ENCODE assay signal across 11 mouse cellular contexts in the genomic region with DNA sequence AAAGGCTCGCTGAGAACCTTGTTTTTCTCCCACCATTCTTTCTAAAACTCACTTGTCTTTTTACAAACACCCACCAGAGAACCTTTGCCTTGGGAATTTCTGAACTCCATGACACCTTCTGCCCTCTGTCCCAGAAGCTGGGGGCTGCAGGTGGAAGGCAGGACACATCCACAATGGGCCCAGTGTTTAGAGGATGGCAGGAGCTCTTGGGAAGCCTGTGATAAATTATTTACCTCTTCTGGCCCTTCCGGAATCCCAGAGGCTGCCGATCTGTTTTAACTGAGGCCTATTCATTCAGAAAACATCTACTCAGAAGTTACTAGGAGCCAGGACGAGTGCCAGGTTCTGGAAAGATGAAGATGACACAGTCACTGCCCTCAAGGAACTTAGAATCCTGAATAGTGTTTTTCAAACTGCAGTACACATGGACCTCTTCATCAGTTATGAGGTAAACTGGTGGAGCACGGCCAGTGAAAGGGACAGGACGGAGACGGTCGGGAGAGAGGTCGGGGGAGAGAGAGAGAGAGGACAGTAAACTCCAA.
A peak's percentile ranks its signal among the peaks of the same experiment; 100 is the strongest.
DNase-seq lines count a peak whose midpoint lies in the region; ATAC-seq and TF ChIP-seq lines count a peak whose summit lies in the region.
"Had no signal": no experiment of that assay in that cellular context is flagged by ENCODE, and none has a peak within 500 bp of the region (broad histone marks: within the 10 kb centered on the region; RNA-seq: fewer than 3 reads in every experiment).

No protein-coding gene starts in this region.

- peak; percentile 27 for DNase-seq in gastrocnemius, adult 2 months
- DNase-seq in gastrocnemius, postnatal 25 days = no peak
- no peak for DNase-seq in lung, adult 2 months
- DNase-seq in thymus, postnatal 25 days = no peak
- DNase-seq in natural killer cell, adult 2 months (ENCODE audit: low spot score in 2 of 2) = no peak
- DNase-seq: adrenal gland, postnatal 14 days; cerebellum, adult 11 months had no signal

- 35% methylated on average over 9 of the region's 9 CpGs for WGBS in lung, embryonic 15.5 days
- WGBS in lung, adult 2 months = 56% methylated on average over 9 of the region's 9 CpGs
- WGBS in kidney, embryonic 15.5 days = 35% methylated on average over 9 of the region's 9 CpGs
- WGBS in neural tube, embryonic 15.5 days = 53% methylated on average over 9 of the region's 9 CpGs

- peaks cover 26% of the 10 kb centered on the region for H3K4me1 ChIP-seq in lung, embryonic 15.5 days
- peaks cover 6% of the 10 kb centered on the region for H3K4me1 ChIP-seq in lung, adult 2 months (ENCODE audit: control insufficient read depth, insufficient read depth, low read length)
- peaks cover 60% of the 10 kb centered on the region for H3K4me1 ChIP-seq in kidney, embryonic 15.5 days
- peaks cover 28% of the 10 kb centered on the region for H3K4me1 ChIP-seq in neural tube, embryonic 15.5 days

- no peak overlapping the region for H3K4me3 ChIP-seq in gastrocnemius, adult 2 months
- H3K4me3 ChIP-seq in lung, embryonic 15.5 days = no peak overlapping the region
- H3K4me3 ChIP-seq in lung, adult 2 months (replicated peaks; ENCODE audit: extremely low read depth, low read depth, low read length) = no peak overlapping the region
- no peak overlapping the region for H3K4me3 ChIP-seq in kidney, embryonic 15.5 days (replicated peaks)
- no peak overlapping the region for H3K4me3 ChIP-seq in neural tube, embryonic 15.5 days (replicated peaks)
- H3K4me3 ChIP-seq: neural tube, embryonic 13.5 days had no signal

- H3K27me3 ChIP-seq in lung, embryonic 15.5 days = no peaks in the 10 kb centered on the region
- no peaks in the 10 kb centered on the region for H3K27me3 ChIP-seq in kidney, embryonic 15.5 days
- no peaks in the 10 kb centered on the region for H3K27me3 ChIP-seq in neural tube, embryonic 15.5 days (replicated peaks)
- H3K27me3 ChIP-seq: neural tube, embryonic 13.5 days had no signal

- 0 out of 2 replicates have a peak, but pooled peaks cover 5% of the 10 kb centered on the region for H3K36me3 ChIP-seq in lung, embryonic 15.5 days
- H3K36me3 ChIP-seq in kidney, embryonic 15.5 days = peaks cover 9% of the 10 kb centered on the region; the same call in 1 of the 2 replicates
- peaks cover 4% of the 10 kb centered on the region; the same call in 1 of the 2 replicates for H3K36me3 ChIP-seq in neural tube, embryonic 15.5 days

- H3K4me2 ChIP-seq in lung, embryonic 15.5 days = no peak overlapping the region
- H3K4me2 ChIP-seq in kidney, embryonic 15.5 days = no peak overlapping the region
- H3K4me2 ChIP-seq in neural tube, embryonic 15.5 days = no peak overlapping the region
- H3K4me2 ChIP-seq: neural tube, embryonic 13.5 days had no signal

- H3K9me3 ChIP-seq in lung, embryonic 15.5 days = no peaks in the 10 kb centered on the region
- no peaks in the 10 kb centered on the region for H3K9me3 ChIP-seq in kidney, embryonic 15.5 days (replicated peaks)
- H3K9me3 ChIP-seq in neural tube, embryonic 15.5 days (replicated peaks) = no peaks in the 10 kb centered on the region
- H3K9me3 ChIP-seq: neural tube, embryonic 13.5 days had no signal

- no peak overlapping the region for H3K9ac ChIP-seq in lung, embryonic 15.5 days
- no peak overlapping the region for H3K9ac ChIP-seq in kidney, embryonic 15.5 days
- no peak overlapping the region for H3K9ac ChIP-seq in neural tube, embryonic 15.5 days (replicated peaks)
- H3K9ac ChIP-seq: neural tube, embryonic 13.5 days had no signal

- no peak for ATAC-seq in lung, embryonic 15.5 days (ENCODE audit: borderline replicate concordance, extremely low read depth, low FRiP score, low TSS enrichment)
- no peak for ATAC-seq in kidney, embryonic 15.5 days (replicated peaks; ENCODE audit: low FRiP score)
- peak; percentile 7; the same call in 1 of the 2 replicates for ATAC-seq in neural tube, embryonic 15.5 days (ENCODE audit: low FRiP score)

- peak overlapping the region; percentile 46; the same call in 1 of the 2 replicates for H3K27ac ChIP-seq in gastrocnemius, adult 2 months
- H3K27ac ChIP-seq in lung, embryonic 15.5 days = peak overlapping the region; percentile 23
- peak overlapping the region; percentile 79 for H3K27ac ChIP-seq in kidney, embryonic 15.5 days
- H3K27ac ChIP-seq in neural tube, embryonic 15.5 days (replicated peaks) = peak overlapping the region; percentile 48

- no peak for TF ChIP-seq POLR2A in lung, adult 2 months (IDR thresholded peaks at IDR 0.05; ENCODE audit: borderline replicate concordance, extremely low read depth, low read depth, low read length)

- no peak for TF ChIP-seq CTCF in gastrocnemius, adult 2 months (IDR thresholded peaks at IDR 0.05)
- TF ChIP-seq CTCF in lung, adult 2 months (IDR thresholded peaks at IDR 0.05; ENCODE audit: insufficient read depth, low read length) = no peak

- intact Hi-C loops in gastrocnemius, adult 2 months (cut with DNase I) = no loop called here

Comparison
In these comparisons a context has a peak if more than half of its experiments do, and no peak if none do; other contexts are left out.
1. H3K27ac ChIP-seq: peak in every context shown above with its lines; median percentile 79 in kidney, embryonic 15.5 days; 48 in neural tube, embryonic 15.5 days; 46 in gastrocnemius, adult 2 months; 23 in lung, embryonic 15.5 days.